Mouse (Mus musculus) thymus, postnatal 4 days (tissue): ENCODE measurements around the gene Phkb.
"Not testable (repeated sequence)": the region's sequence is repeated elsewhere in the genome, so short reads cannot be mapped to it uniquely, and the experiment has no call there.

Experiments
- DNase-seq: peaks from one replicate; pipeline ENCODE4 v3.0.0; 2021

Phkb gene

DNA sequence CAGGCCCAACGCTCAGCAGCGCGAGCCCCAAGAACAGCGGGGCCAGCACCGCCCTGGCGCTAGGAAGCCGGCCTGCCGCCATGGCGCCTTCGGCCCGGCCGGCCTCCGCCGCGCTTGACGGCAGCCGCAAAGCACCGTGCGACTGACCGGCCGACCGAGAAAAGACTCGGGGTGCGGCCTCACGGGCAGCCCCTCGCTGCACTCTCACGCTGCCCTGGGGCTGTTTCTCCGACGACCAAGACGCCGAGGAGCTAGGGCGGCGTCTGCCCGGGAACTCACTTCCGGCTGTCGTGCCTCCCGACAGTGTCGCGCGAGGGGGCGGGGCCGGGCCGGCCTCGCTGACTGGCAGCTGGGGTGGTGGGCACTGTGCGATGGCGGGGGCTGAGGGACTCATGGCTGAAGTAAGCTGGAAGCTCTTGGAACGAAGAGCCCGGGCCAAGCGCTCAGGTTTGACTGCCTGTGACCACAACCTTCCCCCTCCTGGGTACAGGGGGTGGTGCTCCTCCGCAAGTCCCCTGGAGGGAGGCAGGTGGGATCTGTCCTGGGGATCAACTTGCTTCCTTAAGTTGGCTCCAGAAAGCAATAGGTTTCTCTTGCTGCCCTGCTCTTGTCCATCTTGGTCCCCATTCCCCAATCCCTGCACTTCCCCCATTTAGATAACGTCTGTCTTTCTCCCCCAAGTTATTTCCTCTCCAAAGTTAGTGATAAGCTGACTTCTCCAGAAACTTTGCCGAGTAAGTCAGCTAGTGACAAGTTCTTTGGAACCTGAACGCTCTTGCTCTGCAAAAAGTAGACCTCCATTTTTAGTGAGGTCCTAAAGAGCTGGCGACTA, at the start of gene Phkb, which contains the start of gene Itfg1:
Gene Phkb (plus strand): TSS at position 303 of the 832 bp plus-strand sequence.
Gene Itfg1 (minus strand): TSS at position 265 of the 832 bp plus-strand sequence.
- peak; percentile 97 for DNase-seq

DNA sequence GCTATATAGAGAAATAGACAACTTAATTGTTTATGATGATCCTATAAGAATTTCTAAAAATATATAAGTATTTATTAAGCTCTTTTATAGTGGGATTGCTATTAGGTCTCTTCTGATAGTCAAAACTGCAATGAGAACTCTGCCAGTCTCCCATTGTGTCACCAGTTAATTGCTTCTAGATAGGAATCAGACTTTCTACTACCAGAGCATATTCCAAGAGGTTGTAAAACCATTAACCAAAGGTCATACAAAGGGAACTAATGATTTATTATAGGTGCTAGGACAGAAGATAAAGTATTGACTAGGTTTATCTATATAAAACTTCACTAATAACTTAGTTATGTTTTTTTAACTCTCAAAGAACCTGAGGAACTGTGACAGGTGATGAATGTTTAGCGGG, 44.4 kb upstream of the Phkb start:
- not testable (repeated sequence) for DNase-seq

DNA sequence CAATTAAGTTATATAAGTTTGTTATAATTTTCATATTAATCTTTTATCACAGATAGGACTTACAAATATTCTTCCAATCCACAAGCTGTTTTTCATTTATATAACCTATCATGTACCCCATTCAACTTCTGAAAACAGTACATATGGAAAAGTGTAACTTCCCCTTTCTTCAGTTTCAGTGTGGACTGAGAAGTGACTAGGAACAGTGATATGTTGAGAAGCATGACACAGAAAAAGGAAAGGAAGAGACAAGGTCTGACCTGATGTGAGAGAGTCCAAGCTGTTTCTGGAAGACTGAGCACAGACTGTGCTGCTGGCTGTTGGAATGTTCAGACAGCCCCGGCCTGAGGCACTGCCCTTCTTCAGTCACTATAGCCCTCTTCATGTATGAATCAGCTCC, 40.6 kb upstream of the Phkb start:
- no peak for DNase-seq

DNA sequence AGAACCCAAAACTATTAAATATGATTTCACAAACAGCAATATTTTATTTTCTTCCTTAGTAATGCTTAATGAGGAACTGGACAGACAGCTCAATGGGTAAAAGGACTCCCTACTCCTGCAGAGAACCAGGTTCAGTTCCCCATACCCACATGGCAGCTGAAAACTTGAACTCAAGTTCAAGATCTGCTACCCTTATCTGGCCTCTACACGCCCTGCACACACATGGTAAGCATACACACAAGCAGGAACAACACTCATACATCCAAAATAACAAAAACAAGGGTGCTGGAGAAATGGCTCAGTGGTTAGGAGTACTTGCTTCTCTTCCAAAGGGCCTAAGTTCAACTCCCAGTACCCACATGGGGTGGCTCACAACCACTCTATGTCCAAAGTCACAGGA, 39.4 kb upstream of the Phkb start:
- no peak for DNase-seq

DNA sequence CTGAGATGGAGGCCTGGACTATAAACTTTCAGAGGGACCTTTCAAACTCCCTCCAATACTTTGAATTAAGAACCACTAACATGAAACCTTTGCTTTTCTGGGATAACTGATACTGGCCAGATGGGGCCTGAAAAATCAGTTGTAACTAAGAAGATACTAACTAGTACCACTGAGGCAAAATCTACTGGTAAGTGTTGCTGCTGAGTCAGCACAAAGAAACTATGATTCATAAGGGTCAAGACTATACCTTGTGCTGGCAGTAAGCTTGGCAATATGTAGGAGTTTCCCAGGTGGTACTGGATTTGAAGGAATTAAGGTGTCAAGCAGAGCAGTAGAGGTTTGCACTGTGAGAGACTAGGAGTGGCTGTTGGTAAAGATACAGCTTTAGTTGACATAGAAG, 27.1 kb upstream of the Phkb start:
- DNase-seq, result no peak

DNA sequence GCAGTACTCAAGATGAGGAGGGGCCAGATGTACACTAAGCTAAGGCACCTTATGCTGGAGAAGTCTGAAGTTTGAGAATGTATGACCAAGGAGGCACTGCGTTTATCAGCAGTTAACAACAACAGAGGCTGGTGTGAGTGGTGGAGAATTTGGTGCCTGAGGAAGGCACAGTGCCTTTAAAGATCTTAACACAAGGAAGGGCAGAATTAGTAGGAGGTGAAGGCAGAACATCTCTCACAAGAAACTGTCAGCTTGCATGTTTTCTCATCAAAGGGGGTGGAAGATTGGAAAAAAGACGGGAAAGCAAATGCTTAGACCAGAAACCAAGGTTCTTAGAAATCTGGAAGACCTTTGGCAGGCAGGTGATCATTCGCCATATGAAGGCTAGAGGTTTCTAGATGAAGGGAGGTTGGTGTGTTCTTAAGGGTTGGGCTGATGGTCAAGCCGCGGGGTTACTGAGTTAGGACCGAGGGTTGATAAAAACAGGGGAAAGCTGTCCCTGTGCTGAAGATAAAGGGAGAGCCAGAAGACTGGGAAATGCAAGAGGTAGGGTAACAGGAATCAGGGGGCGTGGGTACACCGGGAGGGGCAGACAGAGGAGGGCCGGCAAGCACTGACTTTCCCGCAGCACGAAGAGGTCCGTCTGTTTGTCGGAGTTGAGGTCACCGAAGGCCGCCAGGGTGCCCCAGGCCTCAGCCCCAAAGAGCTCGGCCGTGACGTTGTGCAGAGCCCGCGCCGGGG, 673 bp upstream of the Phkb start:
- no peak for DNase-seq

DNA sequence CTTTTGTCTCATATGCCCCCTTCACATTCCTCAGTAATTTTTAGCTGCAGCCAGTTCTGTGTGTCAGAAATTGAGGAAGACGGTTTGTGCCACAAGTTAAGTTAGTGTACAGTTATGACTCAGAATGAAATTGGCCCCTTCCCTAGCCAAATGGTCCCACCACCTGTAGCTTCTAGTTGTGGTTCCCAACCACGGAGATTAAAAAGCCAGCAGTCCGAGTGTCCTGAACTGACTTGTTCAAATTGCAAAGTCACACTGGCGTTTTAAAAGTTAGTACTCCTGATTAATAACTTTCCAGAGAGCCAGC, 683 bp downstream of the Phkb start:
- no peak for DNase-seq

DNA sequence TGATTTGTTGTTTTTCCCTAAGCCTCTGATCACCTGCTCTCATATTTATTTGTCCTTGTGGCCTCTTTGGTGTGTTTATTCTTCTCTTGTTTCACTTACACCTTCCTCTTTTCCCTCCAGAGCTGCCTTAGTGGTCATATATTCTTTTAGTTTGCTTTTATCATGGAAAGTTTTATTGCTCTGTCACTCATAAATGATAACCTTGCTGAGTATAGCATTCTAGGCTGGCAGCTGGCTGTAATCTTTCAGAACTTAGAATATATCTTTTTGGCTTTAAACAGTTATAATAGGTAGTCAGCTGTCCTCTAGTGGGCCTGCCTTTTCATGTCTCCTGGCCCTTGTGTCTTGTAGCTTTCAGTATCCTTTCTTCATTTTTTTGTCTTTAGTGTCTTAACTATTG, 5.1 kb downstream of the Phkb start:
- DNase-seq, result no peak

DNA sequence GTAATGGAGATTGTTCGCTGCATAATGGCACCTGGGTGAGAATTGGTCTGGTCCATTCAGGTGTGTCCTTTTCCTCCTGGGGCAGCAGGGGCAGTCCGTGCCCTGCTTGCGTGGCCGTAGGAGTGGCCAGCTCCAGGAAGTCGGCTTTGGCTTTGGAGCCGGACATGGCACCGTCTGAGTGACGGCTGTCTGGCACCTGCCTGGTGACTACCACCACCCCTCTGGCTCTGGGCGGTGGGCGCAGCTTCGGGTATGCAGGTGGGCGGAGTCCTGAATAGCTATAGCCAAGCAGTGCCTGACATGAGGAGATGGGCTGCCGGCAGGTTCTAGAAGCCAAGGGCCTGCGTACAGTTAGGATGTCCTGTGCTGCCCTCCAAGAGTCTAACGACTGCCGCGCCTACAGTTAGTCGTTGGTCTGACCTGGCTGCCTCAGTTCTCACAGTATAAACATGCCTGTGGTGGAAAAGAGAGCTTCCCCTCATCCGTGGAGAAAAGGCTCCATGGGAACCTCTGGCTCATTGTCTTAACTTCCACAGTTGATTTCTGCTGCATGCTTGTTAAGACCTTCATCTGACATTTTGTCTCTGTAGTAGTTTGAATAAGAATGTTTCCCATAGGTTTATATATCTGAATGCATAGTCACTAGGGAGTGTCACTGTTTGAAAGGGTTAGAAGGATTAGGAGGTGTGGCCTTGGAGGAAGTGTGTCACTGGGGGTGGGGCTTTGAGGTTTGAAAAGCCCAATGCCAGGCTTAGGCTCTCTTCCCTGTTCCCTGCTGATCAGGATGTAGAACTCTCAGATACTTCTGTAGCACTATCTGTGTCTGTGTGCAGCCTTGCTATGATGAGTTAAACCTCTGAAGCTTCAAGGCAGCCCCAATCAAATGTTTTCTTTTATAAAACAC, 13.7 kb downstream of the Phkb start:
- DNase-seq, result no peak

DNA sequence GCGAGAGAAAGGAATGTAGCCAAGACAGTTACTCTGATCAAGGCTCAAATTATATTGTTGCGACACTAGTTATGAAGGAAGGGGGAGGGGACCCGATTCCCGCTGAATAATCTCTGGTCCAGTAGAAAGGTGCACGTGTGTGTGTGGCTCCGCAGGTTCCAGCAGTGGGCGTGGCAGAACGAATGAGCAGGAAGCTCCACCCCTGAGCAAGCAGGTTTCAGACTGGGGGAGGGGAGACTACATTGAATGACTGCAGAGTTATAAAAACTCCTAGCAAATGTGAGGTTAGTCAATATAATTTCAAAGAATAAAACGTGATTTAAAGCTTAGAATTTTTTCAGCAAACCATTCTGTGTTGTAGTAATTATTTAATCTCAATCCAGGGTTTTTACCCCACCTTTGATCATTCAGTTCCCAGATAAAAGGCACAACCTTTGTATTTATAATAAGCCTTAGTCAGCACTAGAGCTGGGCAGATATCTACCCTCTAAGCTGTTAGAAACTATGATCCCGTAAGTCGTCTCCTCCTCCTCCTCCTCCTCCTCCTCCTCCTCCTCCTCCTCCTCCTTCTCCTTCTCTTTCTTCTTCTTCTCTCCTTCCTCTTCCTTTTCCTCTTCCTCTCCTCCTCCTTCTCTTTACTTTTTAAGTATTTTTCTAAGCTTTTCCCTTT, 16.6 kb downstream of the Phkb start:
- not testable (repeated sequence) for DNase-seq

DNA sequence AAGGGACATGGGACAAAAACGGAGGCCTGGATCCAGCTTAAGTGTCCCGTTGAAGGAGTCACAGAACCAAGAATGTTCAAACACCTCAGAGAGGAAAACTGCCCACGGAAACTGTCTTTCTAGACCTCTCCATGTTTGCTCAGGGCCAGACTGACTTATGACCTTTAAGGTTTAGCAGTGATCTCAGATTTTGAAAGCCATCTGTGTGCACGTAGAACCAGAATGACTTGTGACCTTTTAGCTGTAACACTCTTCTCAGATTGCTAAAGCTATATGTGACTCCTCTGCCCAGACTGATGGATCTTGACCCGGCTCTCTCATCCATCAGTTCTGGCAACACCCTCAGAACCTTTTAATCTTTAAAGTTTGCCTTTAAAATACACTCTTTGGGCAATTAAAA, 19.9 kb downstream of the Phkb start:
- DNase-seq, result no peak

DNA sequence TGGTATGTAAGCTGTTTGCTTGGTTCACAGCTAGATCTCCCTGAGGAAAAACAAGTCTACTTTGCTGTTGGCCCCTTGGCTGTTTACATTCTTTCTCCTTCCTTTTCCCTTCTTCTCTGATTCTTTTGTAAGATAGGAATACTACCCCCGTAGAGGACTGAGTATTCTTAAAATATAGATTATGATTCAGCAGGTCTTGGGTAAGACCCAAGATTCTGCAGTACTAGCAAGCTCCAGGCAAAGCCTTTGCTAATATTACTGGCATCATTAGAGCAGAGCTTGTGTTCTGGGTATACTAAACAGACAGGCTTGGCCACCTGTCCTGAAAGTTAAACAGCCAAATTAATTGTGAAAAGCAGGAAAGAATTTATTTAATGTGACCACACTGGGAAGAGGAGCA, 21.6 kb downstream of the Phkb start:
- no peak for DNase-seq

DNA sequence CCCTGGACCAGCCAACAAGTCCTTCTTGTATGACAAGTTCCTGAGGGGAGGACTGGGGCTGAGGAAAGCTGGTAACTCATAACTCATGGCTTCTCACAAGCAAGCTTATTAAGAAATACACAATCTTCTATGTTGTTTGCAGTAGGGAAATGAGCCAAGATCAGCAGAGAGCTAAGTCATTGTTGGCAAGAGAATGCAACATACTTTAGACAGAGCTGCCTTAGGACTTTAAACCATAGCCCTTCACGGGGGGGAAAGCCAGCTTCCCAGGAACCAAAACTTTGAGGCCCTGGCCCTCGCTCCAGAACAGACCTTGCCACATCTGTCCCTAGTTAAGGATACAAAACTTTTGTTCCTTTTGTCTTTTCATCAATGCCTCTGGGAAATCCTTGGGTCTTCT, 30.9 kb downstream of the Phkb start:
- DNase-seq, result no peak

DNA sequence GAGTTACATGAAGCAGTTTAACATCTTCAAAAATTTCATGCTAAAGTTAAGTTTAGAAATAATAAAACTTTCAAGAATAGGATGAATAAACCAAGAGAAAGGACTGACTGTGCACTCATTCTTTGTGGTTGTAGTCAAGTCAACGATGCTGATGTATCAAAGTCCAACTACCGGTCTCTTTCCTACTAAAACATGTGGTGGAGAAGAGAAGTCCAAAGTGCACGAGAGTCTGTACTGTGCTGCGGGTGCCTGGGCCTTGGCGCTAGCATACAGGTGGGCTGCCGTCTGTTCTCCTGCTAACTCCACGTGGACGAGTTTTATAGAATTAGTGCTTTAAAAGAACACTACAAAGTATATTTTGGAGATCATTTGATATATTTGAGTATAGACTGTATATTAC, 37.2 kb downstream of the Phkb start:
- no peak for DNase-seq

DNA sequence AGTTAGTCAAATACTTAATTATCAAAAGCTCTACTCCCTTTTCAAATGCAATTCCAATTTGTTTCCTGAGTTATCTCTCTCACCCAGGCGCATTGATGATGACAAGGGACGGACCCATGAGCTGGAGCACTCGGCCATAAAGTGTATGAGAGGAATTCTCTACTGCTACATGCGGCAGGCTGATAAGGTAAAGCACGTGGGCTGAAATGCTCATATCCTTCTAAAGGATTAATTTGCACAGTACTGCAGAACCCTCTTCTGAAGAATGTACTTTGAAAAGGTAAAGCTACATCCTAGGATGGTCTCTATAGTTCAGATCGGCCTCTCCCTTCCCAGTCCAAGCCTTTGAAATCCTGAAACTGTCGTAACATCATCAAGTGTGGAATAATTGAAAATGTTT, 38.9 kb downstream of the Phkb start:
- DNase-seq, result no peak

DNA sequence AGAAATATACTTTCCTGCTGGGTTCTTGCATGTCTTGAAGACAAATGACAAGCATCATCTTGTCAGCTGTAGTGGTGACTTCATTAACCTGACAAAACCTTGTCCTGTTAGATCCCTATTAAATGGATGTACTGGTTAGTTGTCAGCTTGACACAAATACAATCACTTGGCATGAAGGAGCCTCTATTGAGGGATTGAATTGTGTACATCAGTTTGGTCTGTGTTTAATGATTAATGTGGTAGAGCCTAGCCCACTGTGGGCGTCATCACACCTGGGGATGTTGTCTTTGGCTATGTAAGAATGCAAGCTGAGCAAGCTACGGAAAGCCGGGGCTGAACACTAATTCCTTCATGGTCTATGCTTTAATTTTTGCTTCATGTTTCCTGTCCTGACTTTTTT, 44.1 kb downstream of the Phkb start:
- DNase-seq, result no peak

DNA sequence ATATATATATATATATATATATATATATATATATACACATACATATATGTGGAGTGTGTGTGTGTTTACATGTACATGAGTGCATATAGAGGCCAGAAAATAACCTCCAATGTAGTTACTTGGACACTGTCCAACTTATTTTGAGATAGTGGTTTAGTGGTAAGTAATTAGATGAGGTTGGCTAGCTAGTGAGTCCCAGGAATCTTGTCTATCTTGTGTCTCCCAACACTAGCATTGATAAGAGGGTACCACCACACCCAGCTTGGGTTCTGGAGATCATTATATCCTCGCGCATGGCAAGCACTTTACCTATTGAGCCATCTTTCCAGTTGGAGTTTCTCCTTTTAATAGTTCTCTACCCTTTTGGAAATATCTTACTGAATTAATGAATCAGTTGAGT, 56.9 kb downstream of the Phkb start:
- no peak for DNase-seq

DNA sequence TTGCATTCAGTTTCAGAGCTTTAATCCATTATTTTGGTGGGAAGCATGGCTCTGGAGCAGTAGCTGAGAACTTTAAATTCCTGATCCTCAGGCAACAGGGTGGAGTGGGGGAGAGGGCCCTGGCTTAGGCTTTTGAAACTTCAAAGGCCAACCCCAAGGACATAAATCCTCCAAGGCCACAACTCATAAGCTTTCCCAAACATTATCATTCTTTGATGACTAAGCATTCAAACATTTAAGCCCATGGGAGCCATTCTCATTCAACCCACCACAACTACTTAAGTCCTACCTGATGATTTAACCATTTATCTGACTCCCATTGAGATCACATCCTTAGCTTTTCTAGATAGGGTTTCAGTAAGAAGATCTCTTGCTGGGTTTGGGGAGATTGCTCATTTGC, 84.2 kb downstream of the Phkb start:
- no peak for DNase-seq

DNA sequence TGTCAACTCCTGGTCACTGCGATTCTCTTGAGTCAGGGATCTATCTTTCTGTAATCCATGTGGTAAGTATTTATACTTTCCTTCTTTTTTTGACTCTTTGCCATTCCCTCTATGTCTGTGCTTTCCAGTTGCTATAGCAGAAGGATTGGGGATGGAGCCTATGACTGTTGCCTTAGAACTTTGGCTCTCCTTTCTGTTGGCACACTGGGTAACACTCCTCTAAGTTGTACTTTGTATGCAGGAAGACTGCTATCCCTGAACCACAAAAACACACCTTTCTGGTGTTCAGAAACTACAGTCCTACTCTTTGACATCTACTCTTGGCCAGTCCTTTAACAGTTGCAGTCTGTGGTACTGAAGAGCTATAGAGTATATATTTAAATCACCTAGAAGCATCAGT, 84.8 kb downstream of the Phkb start:
- DNase-seq, result no peak

DNA sequence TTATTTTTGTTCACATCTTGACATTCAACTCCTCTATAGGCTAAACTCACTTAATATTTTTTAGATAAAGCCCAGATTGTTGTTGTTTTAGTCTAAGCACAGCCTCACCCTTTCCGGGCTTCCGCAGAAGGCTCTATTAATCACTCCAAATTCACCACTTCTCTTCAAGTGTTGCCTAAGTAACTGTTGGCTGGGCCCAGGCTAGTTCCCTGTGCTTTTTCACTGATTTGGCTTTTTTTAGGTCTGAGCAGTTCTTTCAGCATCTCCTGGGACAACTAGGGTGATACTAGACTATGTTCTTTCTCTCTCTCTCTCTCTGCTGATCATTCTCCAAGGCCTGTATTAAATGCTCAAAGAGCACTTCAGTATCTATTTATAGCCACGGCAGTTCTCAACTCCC, 85.3 kb downstream of the Phkb start:
- DNase-seq, result no peak

DNA sequence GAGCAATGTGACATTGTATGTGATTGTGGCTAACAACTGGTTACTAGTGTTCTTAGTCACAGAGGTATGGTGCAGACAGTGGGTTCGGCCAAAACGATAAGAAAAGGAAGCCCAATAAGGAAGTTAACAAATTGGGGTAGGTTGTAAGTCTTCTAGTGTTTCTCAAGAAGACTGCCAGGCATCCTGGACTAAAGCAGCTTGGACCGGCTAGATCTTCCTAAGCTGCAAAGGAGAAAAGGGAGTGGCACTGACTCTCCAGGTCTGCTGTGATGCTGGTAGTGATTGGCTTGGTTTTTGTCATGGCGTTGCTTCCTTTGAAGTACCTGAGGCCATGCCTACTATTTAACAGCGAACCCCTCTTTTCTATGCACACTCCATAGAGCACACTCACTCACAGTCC, 95.4 kb downstream of the Phkb start:
- DNase-seq, result no peak

DNA sequence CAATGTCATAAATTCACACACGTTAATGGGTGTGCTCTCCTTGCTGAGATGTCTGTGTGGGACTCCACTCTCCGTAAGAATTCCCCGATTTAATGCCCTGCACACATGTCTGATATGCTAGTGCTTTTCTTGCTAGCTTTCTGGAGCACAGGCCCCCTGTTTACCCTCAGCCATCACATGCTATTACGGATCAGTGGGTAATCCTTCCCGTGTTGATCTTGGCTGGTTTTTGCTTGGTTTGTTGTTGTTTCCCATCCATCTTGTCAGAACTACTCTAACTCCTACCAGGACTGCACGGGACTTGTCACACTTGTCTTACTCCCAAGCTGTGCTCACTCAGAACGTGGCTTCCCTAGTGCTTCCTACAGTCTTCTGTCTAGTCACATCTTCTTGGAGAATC, 96.6 kb downstream of the Phkb start:
- DNase-seq, result no peak

DNA sequence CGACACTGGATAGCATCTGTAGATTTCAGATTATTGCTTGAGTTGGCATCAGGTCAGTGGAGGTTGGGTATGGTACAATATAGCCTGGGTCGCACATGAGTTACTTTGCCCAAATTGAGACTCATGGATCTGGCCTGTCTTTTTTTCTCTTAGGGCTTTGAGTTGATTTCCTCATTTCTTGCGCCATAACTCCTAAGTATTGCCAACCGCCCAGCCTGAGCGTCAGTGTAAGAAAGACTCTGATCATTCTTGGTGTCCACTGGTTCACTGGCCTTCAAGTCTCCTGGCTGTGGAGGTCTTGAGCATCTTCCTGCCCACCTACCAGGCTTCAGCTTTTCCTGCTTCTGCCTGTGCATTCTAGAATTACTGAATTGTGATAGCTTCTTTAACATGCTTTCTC, 104.1 kb downstream of the Phkb start:
- no peak for DNase-seq
